Mouse (Mus musculus): ENCODE results near the gene 4933434E20Rik. TPM values are rescaled to one million over a fixed set of nuclear protein-coding genes. Genes with fewer than 3 reads are reported as not detected.

The 4933434E20Rik gene
- polyA plus RNA-seq (2016; fragmentation: Nextera tagmentation; extraction: Ambion mirVana): 185 and 204 TPM in 2 replicates

DNA sequence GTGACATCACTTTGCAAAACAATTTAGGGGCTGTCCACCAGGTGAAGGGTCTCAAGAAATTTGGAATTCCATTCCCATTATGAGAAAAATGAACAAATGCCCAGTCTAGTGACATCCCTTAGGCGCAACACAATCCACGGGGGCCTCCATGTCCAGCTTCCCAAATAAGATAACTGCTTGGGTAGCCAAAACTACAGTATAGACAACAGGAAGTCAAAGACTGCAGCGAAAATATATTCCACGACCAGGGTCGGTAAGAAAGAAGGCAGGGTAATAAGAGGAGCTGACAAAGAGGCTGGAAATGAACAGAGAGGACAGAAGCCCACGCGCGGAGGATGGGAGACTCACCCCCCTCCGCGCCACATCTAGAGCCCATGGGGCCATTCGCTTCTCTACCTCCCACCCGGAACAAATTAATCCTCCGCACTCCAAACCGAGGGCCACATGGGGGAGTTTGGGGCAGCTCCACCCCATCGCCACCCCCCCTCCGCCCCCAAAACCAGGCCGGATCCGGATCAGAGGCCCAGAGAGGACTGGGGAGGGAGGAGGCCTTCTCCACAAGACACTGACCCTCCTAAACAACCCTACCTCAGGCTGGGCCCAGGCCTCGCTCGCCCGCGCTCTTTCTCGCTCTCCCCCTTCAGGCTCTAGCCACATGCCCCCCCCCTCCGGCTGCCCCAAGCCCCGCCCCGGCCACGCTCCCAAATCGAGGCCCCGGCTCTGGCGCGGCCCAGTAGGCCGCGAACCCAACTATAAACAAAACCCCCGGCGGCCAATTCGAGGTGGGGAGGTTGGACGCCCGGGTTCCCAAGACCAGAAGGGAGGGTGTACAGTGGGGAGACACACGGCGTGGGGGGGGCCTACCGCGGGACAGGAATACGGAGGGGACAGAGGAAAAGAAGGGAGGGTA, at the start of gene 4933434E20Rik:
Gene 4933434E20Rik (plus strand): TSS at position 196 of the 910 bp plus-strand sequence.
- peaks cover 34% of the 10 kb centered on the region for H3K4me1 ChIP-seq
- peak; percentile 83 for ATAC-seq (ENCODE audit: low FRiP score, low read depth)

GRCm38 (mm10) chr3:90004091-90004796, 47.2 kb upstream of the 4933434E20Rik start:
- no peak for ATAC-seq (ENCODE audit: low FRiP score, low read depth)
- H3K4me1 ChIP-seq: peaks cover under 1% of the 10 kb centered on the region; the same call in 1 of the 2 replicates
- no peak overlapping the region for H3K27ac ChIP-seq (replicated peaks)
- peaks cover 75% of the 10 kb centered on the region for H3K36me3 ChIP-seq
- WGBS: 78% methylated on average over 3 of the region's 3 CpGs
- no peak overlapping the region for H3K4me3 ChIP-seq
- no peak overlapping the region for H3K9ac ChIP-seq (replicated peaks)
- H3K9me3 ChIP-seq: no peaks in the 10 kb centered on the region
- H3K4me2 ChIP-seq (replicated peaks): no peak overlapping the region
- H3K27me3 ChIP-seq: no peaks in the 10 kb centered on the region

More for the DNA sequence above, at the start of gene 4933434E20Rik:
- Histone ChIP-seq H3K36me3 (peaks cover 26% of the 10 kb centered on the region), H3K9me3 (no peaks in the 10 kb centered on the region), H3K9ac (replicated peaks) (peak within 1 kb of the TSS; percentile 97), H3K27me3 (no peaks in the 10 kb centered on the region), H3K27ac (replicated peaks) (peak within 1 kb of the TSS; percentile 90), H3K4me2 (replicated peaks) (peak within 1 kb of the TSS; percentile 76), H3K4me3 (peak within 1 kb of the TSS; percentile 74)
- WGBS: under 1% methylated on average over 41 of the region's 43 CpGs

DNA sequence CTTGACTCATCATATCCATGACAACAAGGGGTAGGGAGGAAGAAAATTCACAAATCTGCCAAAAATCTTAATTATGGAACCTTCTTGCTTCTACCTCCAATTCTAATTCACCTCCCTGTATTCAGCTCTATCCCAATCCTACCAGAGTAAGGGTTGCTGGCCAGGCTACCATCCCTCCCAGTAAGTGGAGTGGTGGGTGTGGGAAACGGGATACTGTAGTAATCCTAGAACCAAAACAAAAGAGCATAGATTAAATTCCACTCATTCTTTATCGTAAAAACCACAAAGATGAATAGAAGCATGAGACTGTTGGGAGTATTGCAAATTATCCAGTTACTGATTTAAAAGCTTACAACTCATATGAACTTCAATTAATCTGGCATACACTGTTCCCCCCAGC, 41.1 kb upstream of the 4933434E20Rik start:
- no peak overlapping the region for H3K4me2 ChIP-seq (replicated peaks)
- H3K9ac ChIP-seq (replicated peaks): no peak overlapping the region
- ATAC-seq (ENCODE audit: low FRiP score, low read depth): no peak
- peaks cover 97% of the 10 kb centered on the region for H3K36me3 ChIP-seq
- no peaks in the 10 kb centered on the region for H3K4me1 ChIP-seq
- 88% methylated on average over 2 of the region's 2 CpGs for WGBS
- H3K4me3 ChIP-seq: no peak overlapping the region
- H3K27me3 ChIP-seq: no peaks in the 10 kb centered on the region
- no peak overlapping the region for H3K27ac ChIP-seq (replicated peaks)
- H3K9me3 ChIP-seq: no peaks in the 10 kb centered on the region

GRCm38 (mm10) chr3:90016626-90017025, 34.8 kb upstream of the 4933434E20Rik start:
- H3K27me3 ChIP-seq: no peaks in the 10 kb centered on the region
- no peaks in the 10 kb centered on the region for H3K9me3 ChIP-seq
- H3K4me3 ChIP-seq: no peak overlapping the region
- no peak for ATAC-seq (ENCODE audit: low FRiP score, low read depth)
- no peak overlapping the region for H3K27ac ChIP-seq (replicated peaks)
- 97% methylated on average over 4 of the region's 4 CpGs for WGBS
- no peak overlapping the region for H3K9ac ChIP-seq (replicated peaks)
- no peaks in the 10 kb centered on the region for H3K4me1 ChIP-seq
- H3K36me3 ChIP-seq: peaks cover 96% of the 10 kb centered on the region
- no peak overlapping the region for H3K4me2 ChIP-seq (replicated peaks)

DNA sequence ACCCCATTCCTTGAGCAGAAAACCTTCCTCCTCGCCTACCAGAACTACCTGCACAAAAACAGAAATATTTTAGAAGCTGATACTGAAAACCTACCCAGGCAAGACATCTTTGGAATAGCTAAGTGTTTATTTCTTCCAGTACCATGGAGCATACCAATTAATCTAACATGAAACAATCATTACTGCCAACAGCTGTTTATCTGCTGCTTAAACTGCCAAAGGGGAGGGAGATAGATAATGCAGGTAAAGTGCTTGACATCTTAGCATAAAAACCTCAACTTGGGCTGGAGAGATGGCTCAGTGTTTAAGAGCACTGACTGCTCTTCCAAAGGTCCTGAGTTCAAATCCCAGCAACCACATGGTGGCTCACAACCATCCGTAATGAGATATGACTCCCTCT, 16.8 kb upstream of the 4933434E20Rik start:
- H3K36me3 ChIP-seq: peaks cover 80% of the 10 kb centered on the region
- 86% methylated on average over 2 of the region's 2 CpGs for WGBS

GRCm38 (mm10) chr3:90036263-90036662, 15.2 kb upstream of the 4933434E20Rik start:
- Histone ChIP-seq H3K9me3 (no peaks in the 10 kb centered on the region), H3K4me3 (no peak overlapping the region), H3K9ac (replicated peaks) (no peak overlapping the region), H3K4me2 (replicated peaks) (no peak overlapping the region), H3K27ac (replicated peaks) (no peak overlapping the region), H3K4me1 (no peaks in the 10 kb centered on the region), H3K27me3 (no peaks in the 10 kb centered on the region), H3K36me3 (peaks cover 83% of the 10 kb centered on the region)
- ATAC-seq (ENCODE audit: low FRiP score, low read depth): no peak
- 100% methylated on average over 1 of the region's 1 CpGs for WGBS

More for the DNA sequence above, 16.8 kb upstream of the 4933434E20Rik start:
- Histone ChIP-seq H3K9me3 (no peaks in the 10 kb centered on the region), H3K4me3 (no peak overlapping the region), H3K27me3 (no peaks in the 10 kb centered on the region), H3K9ac (replicated peaks) (no peak overlapping the region), H3K4me2 (replicated peaks) (no peak overlapping the region), H3K27ac (replicated peaks) (no peak overlapping the region), H3K4me1 (no peaks in the 10 kb centered on the region)
- no peak for ATAC-seq (ENCODE audit: low FRiP score, low read depth)

DNA sequence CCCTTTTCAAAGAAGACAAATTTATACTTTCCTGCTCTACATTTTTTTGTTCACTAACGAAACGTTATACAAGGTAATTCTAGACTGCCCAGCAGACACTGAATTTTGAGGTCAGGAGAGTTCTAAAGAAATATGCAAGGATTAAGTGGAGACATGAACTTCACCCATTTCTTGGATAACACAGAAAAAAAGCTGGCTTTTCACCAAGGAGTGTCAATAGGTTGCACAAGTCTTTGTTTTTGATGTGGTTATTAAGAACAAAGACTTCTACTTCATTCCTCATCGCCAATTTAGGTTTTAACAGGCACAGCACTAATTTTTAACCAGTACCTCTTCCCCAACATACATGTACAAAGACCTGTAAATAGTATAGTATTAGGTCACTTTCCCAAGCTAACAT, 1.7 kb upstream of the 4933434E20Rik start:
- no peak overlapping the region for H3K4me2 ChIP-seq (replicated peaks)
- peaks cover 26% of the 10 kb centered on the region for H3K4me1 ChIP-seq
- ATAC-seq (ENCODE audit: low FRiP score, low read depth): no peak
- H3K9me3 ChIP-seq: no peaks in the 10 kb centered on the region
- no peak overlapping the region for H3K9ac ChIP-seq (replicated peaks)
- peaks cover 24% of the 10 kb centered on the region for H3K36me3 ChIP-seq
- no peak overlapping the region for H3K4me3 ChIP-seq
- no peak overlapping the region for H3K27ac ChIP-seq (replicated peaks)
- H3K27me3 ChIP-seq: no peaks in the 10 kb centered on the region
- 76% methylated on average over 3 of the region's 3 CpGs for WGBS

DNA sequence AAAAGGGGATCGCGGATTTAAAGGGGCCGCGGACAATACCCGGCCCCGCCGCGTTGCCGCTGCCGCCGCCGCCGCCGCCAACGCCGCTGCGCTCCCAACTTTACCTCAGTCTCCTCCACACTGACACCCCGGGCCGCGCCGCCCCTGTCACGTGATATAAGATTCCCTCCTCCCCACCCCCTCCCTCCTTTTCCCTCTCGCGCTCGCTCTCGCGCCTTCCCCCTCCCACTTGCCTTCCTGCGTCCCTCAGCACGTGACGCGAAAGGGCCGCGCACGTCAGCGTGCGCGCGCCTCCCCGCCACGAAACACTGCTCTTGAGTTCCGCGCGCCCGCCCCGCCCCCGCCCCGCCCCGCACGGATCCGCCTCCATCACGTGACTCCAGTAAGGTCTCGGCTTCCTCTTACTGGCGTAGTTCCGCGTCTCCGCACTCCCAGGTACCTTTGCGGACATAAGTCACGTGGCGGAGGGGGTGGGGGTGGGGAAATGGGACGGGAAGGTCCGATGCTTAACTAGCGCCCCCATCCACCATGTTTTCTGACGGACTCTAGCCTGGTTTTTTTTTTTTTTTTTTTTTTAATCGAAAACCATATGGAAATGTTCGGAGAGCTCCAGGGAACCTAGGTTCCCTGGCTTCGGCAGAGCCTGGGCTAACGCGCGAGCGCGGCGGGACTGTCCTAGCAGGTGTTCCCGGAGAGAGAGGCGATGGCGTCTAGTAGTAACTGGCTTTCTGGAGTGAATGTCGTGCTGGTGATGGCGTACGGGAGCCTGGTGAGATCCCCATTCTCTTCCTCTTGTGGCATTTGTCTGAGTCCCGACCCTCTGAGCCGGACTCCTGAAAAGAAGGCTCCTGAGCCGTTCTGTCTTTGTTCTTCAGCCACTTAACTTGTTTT, 1.2 kb downstream of the 4933434E20Rik start, which contains the start of gene Ubap2l:
Gene Ubap2l (minus strand): TSS at position 278 of the 891 bp plus-strand sequence.
- Histone ChIP-seq H3K9me3 (no peaks in the 10 kb centered on the region), H3K27ac (replicated peaks) (peak within 1 kb of the TSS; percentile 95), H3K4me3 (peak within 1 kb of the TSS; percentile 74), H3K4me2 (replicated peaks) (peak within 1 kb of the TSS; percentile 76), H3K4me1 (peaks cover 34% of the 10 kb centered on the region), H3K9ac (replicated peaks) (peak within 1 kb of the TSS; percentile 97), H3K36me3 (peaks cover 30% of the 10 kb centered on the region), H3K27me3 (no peaks in the 10 kb centered on the region)
- whole genome bisulfite sequencing: under 1% methylated on average over 61 of the region's 81 CpGs
- peak; percentile 93 for ATAC-seq (ENCODE audit: low FRiP score, low read depth)

DNA sequence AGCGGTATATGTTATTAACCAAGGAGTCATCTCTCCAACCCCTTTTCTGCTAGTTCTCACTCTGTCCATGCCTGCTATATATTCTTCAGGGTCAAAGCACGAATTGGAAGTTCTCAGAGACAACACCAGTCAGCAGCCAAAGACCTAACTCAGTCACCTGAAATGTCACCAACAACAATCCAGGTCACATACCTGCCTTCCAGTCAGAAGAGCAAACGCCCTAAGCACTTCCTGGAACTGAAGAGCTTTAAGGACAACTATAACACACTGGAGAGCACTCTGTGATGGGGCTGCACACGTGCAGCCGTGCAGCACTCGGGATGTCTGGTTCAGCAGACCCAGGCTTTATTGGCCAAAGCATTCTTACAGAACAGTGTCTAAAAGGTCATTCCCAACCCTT, 10.1 kb downstream of the 4933434E20Rik start:
- no peak overlapping the region for H3K4me2 ChIP-seq (replicated peaks)
- no peak overlapping the region for H3K9ac ChIP-seq (replicated peaks)
- ATAC-seq (ENCODE audit: low FRiP score, low read depth): no peak
- 91% methylated on average over 6 of the region's 6 CpGs for WGBS
- no peak overlapping the region for H3K4me3 ChIP-seq
- peaks cover 65% of the 10 kb centered on the region for H3K36me3 ChIP-seq
- H3K27me3 ChIP-seq: no peaks in the 10 kb centered on the region
- no peaks in the 10 kb centered on the region for H3K9me3 ChIP-seq
- H3K27ac ChIP-seq (replicated peaks): no peak overlapping the region
- H3K4me1 ChIP-seq: no peaks in the 10 kb centered on the region

DNA sequence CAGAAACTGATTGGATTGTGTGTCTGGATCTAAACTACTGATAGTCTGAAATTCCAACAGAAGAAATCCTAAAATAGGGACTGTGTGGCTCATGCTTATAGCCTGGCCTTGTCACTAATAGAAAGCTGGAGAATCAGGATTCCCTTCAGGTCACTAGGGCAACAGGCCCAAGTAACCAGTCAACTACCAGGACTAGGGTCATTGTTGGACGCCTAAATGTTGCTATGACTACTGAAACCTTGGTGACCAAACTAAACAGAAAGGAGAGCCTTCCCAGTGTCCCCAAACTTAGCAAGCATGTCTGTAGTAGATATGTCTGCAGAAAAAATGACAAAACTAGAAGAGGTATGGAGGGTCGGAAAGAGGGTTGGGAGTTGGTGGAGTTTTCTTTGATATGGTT, 11.1 kb downstream of the 4933434E20Rik start:
- Histone ChIP-seq H3K27ac (replicated peaks) (no peak overlapping the region), H3K4me3 (no peak overlapping the region), H3K9me3 (no peaks in the 10 kb centered on the region), H3K4me1 (no peaks in the 10 kb centered on the region), H3K36me3 (peaks cover 55% of the 10 kb centered on the region), H3K4me2 (replicated peaks) (no peak overlapping the region), H3K27me3 (no peaks in the 10 kb centered on the region), H3K9ac (replicated peaks) (no peak overlapping the region)
- no peak for ATAC-seq (ENCODE audit: low FRiP score, low read depth)
- 67% methylated on average over 2 of the region's 2 CpGs for WGBS

DNA sequence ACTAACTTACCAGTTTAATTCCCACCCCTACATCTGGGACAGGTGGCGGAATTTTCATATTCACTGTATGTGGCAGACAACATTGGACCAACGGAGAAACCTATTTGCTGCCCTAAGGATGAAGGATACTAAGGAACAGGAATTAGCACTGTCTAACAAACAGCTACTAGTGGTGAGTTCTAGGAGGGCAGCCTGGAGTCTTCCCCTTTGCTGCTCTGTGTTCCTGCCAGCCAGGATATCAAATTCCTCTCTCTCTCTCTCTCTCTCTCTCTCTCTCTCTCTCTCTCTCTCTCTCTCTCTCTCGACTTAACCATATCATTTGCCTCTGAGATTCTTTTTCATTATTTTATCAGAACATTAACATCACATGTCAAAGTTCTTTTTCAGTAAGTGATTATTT, 12.9 kb downstream of the 4933434E20Rik start:
- Histone ChIP-seq H3K4me3 (no peak overlapping the region), H3K27me3 (no peaks in the 10 kb centered on the region), H3K4me2 (replicated peaks) (no peak overlapping the region), H3K9me3 (no peaks in the 10 kb centered on the region), H3K27ac (replicated peaks) (no peak overlapping the region), H3K36me3 (peaks cover 43% of the 10 kb centered on the region), H3K9ac (replicated peaks) (no peak overlapping the region), H3K4me1 (no peaks in the 10 kb centered on the region)
- 83% methylated on average over 3 of the region's 3 CpGs for WGBS
- ATAC-seq (ENCODE audit: low FRiP score, low read depth): no peak
